Mouse (Mus musculus) mesoderm, embryonic 11.5 days (tissue): ENCODE results near the gene Hist1h1c.
A peak's percentile ranks its signal among the peaks of the same experiment; 100 is the strongest.
"Not testable (repeated sequence)": the region's sequence is repeated elsewhere in the genome, so short reads cannot be mapped to it uniquely, and the experiment has no call there.

Source experiments
- DNase-seq: peaks from one replicate; pipeline ENCODE4 v3.0.0-alpha.2; 2012; ENCODE audit warnings: low read depth, low spot score

The Hist1h1c gene

DNA sequence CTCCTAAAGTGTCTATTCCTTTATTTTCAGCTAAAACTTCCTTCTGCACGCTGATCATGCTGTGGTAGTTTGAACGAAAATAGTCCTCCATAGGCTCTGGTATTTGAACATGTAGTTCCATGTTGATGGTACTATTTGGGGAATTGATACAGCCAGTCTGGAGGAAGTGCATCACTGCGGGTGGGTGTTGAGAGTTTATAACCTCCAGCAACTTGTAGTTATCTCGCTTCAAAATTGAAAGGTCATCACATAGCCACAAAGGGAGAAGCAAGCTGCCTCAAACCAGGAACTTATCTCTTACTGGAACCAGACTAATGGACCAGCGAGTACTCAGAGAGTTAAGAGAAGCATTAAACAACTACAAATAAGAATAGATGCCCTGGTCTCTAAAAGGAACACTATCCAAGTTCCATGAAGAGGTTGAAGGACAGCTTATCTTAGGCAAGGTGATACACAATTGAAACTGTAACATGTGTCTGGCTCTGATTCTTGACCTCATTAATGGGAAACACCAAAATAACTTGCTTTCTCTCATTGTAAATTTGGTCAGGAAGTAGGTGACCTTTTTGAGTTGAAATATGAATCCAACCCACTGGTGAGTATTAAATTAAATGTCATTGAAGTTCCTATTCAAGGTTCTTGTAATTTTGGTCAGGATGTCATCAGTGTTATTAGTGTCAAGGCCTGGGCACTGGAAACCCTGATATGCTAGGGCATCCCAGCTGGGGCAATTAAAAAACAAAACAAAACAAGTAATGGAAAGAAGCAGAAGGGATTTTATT, 22.2 kb upstream of the Hist1h1c start:
- no peak for DNase-seq

DNA sequence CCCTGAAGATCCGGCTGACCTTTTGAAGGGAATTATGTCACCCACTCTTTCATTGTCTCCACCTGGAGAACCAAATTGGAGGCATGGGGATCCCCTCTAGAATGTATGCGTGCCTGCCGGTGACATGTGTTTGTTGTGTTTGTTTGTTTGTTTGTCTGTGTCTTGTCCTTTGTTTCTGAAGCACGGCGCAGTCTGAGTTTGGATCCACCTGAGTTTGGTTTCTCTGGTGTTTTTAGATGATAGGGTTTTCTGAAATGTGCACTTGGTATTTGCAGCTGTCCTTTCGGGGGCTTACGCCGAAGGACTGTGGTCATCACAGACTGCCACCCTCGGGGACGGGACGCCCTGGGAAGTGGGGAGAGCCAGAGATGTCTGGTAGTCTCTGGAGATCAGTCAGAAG, 21.4 kb upstream of the Hist1h1c start:
- DNase-seq, result no peak

DNA sequence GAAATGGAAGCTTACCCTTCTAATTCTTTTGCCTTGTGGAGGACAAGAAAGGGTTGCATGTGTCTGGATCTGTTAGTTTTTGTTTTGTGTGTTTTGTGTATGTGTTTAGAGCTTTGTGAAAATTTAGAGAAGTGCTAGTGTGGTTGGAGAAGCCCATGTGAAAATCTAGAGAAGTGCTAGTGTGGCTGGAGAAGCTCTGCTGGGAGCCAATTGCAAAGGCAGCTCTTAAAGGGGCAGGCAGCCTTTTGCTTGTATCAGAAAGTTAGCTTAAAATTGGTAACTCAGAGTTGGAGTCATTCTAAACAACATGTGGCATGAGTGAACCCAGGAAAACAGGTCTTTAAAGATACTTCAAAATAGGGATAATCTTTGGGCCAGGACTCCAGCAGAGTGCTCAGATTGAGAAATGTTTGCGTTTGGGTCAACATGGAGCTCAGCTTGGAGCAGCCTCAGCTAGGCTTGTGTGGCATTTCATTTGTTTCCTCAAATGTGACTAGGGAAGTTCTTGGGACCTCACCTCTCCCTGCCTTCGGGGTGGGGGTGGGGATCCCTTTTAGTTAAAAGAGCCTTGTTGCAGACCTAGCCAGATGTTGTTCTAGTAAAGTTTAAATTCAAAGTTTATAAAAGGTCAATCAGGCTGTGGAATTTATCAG, 20.9 kb upstream of the Hist1h1c start:
- not testable (repeated sequence) for DNase-seq

DNA sequence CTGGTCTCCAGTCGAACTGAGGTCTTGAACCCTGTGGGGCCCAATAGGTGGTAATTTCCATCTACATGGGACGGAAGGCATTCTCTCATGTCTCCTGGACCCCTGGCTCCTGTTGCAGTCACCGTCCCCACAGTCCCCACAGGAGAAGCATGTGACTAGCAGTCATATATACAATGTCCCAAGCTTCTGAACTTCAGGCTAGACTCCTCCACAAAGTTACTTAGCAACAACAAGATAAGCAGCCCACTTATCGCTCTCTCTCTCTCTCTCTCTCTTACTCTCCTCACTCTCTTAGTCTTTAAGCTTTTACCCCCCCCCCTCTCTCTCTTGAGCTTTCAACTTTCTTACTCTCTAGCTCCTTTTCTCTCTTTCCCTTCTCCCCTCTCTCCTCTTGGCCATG, 14.4 kb upstream of the Hist1h1c start:
- no peak for DNase-seq

DNA sequence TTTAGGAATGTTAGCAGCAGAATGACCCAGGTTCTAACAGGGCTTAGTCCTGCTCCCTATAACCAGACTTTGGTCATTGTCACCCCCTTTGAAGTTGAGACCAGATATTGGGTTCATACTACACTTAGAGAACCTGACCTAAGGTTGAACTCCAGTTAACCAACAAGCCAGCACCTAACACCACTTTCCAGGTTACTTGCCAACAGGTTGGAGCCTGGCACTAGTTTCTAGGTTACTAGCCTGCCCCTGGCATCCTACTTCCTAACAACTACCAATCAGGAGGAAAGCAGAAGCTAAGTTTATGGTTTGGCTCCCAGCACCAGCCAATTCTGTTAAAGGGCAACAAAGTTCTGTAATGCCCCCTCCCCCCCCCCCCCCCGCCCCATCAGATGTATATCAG, 13.4 kb upstream of the Hist1h1c start:
- no peak for DNase-seq

DNA sequence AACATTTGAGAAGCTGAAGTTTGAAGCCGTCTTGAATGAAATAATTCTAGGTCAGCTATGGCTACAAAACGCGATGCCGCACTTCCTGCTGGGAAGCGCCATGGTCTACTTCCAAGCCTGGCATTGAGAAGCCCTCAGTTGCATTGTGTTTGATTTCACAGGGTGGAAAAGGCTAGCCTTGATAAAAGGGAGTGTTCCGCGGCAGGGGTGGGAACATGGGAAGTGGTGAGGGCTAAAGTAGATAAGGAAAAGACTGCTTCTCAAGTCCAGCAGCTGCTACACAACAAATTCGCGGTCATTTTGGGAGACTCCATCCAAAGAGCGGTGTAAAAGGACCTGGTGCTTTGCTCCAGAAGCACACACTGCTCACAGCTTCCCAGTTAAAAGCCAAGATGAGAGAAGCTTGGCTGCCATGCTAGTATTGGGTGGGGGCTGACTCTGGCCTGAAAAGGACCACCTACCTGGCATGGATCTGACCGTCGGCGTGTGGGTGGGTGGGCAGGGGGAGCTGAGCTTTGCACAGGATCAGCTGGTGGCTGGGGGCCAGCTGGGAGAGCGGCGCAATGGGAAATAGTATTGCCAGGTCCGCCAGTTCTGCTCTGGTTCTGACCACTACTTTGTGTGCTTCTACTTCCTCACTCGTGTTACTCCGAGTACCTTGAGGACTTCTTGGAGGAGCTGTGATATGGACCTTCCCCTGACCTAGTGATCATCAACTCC, 10.0 kb upstream of the Hist1h1c start:
- no peak for DNase-seq

DNA sequence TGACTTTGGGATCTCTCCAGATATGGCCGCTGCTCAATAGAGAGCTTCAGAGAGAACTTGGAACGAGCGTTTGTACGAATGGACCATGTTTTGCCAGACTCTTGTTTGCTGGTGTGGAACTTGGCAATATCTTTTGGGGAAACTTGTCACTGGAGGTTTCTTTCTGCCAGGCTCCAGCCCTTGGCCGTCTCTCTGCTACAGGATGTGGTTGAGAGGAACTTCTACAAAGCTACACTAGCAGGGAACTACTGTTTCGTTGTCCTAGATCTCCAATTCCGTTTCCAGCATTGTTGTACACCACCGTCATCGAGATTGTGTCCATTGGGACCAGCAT, 9.4 kb upstream of the Hist1h1c start:
- DNase-seq, result no peak

DNA sequence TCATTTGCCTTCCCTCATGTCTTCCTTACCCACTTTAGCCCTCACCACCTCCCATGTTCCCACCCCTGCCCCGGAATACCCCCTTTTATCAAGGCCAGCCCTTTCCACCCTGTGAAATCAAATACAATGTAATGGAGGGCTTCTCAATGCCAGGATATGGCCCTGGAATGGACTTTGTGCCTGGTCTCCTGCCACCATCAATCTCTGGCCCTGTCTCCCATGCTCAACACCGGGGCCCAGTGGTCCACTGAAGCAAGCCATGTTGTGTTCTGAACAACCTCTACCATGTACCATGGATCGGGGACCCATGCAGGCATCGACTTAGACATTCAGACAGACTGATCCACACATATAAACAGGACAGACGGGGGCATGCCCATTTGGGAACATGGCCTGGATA, 8.9 kb upstream of the Hist1h1c start:
- no peak for DNase-seq

DNA sequence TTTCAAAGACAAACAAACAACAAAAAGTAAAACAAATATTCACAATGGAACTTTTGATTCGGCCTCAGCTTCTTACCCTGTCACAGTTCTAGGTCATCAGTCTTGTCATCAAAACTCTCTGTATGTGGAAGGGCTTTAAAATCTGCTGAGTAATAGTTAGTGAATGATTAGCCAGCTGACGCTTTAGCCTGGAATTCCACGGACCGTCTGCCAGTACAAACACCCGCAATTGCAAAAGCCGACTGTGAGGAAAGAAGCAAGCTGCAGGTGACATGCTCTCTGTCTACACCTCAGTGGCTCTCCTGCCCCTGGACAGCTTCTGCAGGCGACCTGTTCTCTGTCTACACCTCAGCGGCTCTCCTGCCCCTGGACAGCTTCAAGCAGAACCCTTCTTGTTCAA, 8.1 kb upstream of the Hist1h1c start:
- no peak for DNase-seq

DNA sequence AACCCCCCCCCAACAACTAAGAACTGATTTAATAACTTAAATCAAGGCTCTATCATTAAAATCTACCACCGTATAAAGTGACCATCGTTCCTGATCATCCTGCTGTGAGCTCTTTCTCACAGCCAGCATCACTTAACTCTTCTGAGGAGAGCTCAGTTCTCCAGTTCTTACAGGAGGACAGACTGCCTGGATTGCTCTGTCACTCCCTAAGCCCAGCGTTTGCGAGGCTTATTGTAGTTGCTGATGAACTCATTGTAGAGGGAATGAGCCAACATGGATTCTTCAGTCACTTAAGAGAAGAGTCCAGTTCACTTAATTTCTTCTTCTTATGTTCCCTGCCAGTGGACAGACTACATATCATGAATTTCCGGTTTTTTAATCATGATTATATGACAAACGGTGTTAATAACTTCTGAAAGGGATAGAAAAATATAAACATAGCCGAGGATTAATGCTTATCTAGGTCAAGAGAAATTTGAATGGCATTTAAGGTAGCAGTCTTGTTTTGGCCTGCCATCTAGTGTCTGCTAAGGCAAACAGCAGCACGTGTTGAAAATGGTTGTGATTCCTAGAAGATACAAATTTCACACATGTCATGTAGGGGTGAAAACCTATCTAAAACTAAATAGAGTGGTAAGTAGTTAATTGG, 6.3 kb upstream of the Hist1h1c start:
- no peak for DNase-seq

DNA sequence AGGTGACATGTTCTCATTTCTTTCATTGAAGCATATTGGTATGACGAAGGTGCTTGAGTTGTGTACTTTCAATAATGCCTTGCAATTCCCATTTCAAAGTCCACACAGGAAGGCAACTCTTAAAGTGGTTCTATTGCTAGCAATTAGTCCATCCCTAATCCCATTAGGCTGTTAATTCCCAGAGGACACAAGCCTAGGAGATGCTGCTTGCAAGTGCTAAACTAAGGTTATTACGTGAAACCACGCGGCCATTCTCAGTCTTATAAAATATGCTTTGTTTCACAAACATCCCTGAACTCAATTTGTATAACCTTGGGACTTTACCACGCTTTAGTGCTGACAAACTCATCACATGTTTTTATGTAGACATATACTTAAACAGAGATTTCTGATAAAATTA, 1.5 kb upstream of the Hist1h1c start:
- DNase-seq, result no peak

DNA sequence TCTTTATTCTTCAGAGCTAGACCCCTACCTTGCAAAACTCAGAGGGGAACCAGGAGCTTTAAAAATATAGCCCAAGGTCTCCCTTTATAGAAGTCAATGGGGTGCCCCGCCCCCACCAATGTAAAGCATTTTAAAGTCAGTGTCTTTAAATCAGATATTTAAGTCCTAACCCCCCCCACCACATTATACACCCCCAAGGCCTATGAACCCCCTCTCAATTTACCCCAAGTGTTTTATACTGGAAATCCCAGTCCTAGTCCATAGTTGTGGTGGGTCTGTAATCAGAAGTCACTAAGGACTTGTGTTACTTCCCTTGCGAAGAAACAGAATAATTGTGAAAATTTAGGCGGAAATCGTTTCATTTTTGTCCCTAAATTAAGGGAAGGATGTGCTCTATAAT, 567 bp upstream of the Hist1h1c start:
- DNase-seq, result no peak

DNA sequence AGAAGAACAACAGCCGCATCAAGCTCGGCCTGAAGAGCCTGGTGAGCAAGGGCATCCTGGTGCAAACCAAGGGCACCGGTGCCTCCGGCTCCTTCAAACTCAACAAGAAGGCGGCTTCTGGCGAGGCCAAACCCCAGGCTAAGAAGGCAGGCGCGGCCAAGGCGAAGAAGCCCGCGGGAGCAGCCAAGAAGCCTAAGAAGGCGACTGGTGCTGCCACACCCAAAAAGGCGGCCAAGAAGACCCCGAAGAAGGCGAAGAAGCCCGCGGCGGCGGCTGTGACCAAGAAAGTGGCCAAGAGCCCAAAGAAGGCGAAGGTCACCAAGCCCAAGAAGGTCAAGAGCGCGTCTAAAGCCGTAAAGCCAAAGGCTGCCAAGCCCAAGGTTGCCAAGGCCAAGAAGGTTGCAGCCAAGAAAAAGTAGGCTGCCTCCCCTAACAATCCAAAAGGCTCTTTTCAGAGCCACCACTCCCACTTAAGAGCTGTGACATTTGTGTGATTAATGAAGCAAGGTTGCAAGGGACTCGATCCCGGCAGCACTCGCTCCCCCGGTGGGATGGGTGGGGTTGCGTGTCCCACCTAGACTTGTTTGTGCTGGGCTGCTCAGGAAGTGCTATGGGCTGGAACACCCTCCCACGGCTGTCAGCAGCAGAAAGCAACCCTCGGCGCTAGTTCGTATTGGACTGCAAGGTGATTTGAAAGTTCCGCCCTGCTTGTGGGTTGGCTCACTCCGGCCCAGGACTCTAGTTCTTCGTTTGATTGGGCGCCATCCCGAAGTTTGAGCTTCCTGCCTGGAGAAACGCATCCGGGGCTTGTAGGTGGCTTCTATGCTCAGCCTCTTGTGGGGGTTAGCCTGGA, 687 bp downstream of the Hist1h1c start:
- peak; percentile 94 for DNase-seq

DNA sequence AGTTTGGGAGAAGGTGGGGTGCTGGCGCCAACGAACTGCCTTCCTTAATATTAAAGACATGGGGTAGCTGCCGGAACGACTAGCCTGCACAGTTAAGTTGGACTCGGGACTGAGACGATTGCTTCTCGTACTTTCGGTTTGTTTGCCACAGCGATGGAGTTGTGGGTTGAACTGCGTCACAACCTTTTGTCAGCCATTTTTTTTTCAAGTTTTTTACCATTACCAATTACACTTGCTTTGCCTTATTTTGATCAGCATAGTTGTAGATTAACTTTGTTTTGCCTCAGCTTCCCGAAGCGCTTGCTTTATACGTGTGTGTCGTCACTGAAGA, 1.3 kb downstream of the Hist1h1c start:
- no peak for DNase-seq

DNA sequence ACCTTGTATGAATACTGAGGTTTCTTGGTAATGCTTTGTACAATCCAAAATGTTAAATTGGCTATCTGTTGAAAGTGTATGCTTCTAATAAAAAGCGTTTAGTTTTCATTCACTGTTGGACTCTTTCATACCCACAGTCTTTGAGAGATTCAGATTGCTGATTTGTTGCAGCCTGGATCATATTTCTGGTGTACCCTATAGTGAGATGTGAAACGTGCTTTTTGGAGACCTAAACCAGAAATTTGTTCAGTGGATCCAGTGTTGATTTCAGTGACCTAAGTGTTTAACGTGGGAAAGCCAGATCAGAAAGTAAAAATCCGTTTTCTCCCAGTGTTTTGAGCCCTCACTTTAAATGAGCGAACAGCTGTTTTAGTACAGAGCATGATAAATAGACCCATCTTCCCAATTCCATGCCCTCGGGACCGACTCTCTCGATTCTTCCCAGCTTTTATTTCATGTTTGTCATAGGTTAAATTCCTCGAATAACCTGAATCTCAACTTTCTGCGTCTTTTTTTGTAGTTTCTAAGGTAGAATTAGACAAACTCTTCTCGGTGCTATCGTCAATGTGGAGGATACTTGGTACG, 1.7 kb downstream of the Hist1h1c start:
- DNase-seq, result no peak

DNA sequence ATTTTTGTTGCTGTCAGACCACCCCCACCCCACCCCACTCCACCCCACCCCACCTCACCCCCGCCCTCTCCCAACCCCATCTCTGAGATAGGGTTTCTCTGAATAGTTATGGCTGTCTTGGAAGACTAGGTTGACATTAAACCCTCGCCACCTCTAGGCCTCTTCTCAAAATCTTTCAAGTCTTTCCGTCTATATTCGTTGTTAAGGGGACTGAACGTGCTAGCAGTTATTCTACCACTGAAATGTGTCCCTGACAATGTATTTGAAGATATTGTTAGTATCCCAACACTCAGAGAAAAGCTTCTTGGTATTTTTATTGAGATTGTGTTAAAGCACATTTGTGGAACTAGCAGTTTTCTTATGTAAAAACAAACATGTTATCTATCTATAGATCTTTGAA, 2.3 kb downstream of the Hist1h1c start:
- no peak for DNase-seq

DNA sequence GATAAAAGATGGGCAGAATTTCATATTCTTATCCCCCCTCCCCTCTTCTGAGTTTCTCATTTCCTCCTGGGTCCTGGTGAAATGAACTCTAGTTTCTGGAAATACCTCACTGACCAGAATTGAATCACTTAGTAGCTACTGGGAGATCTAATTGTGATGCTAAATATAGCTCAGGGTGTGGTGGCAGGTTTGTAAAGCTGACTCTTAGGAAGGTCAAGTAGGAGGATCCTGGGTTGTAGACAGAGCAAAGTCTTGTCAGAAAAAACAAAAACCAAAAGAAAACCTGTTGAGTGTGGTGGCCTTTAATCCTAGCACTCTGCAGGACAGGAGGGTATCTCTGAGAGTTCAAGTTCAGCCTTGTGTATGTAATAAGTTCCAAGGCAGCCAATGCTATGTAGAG, 3.4 kb downstream of the Hist1h1c start:
- DNase-seq, result no peak

DNA sequence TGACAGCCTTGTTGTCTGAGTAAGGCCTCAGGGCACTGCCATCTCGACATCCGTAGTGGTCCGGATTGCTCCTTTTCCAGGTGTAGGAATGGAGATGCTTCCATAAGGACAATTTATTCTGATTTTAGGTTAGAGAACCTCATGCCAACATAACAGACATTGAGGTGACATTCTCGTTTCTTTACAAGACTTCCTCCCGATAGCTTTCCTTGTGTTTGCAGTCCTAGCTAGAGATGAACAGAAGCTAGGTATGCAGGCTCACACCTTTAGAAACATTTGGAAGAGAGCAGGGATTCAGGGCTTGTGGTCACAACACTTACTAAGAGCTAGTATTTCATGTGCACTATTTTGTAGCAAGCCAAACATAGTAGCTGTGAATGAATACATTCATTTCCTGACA, 4.6 kb downstream of the Hist1h1c start:
- DNase-seq, result no peak

DNA sequence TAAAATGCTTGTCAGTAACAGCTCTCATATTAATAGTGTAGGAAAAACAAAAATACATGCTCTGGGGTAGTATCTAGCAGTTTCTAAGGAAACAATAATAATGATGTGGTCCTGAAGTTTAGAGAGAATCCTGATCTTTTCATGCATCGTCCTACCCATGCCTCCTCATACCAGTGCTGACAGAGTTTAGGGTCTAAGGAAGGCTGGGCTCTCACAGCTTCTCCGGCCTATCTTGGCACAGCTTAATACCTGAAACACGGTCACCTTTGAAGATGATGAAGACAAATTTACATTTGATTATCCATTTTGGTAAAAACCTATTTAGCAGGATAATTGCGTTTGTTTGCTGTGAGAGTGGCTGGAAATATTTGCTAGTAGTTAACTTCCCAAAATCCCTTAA, 5.4 kb downstream of the Hist1h1c start:
- DNase-seq, result peak; percentile 21

DNA sequence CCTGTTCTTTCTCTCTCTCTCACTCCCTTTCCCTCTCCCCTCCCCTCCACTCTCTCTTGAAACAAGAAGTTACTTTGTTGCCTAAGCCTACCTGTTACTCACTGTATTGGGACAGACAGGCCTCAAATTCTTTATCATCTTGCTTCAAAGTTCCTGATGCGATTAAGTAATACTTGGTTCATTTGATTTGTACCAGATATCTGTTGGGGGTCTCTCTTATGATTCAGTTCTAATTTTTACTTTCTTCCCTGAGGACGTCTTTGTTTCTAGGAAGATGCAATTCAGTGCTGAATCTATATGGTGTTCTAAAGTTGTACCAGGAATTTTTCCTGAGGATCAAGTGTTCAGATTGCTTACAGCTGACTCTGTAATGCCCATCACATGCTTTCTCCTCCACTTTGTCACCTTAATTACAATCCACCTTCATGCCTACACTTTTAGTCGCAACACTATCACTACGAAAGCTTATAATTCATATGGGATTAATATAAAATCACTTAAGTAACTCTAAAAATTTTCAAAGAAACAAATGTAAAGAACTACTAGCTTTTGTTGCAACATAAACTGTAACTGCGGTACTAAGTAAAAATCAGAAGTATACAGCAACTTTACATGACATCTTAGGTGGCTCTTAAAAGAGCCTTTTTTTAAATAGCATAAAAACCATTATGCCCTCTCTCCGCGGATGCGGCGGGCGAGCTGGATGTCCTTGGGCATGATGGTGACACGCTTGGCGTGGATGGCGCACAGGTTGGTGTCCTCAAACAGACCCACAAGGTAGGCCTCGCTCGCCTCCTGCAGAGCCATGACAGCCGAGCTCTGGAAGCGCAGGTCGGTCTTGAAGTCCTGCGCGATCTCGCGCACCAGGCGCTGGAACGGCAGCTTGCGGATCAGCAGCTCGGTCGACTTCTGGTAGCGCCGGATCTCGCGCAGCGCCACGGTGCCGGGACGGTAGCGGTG, 6.1 kb downstream of the Hist1h1c start:
- peak; percentile 23 for DNase-seq
